In genomic region chr16:19839831-19840230, GRCm38 (mm10) we compare ENCODE assay signal across 12 mouse cellular contexts.
"Had no signal": no experiment of that assay in that cellular context is flagged by ENCODE, and none has a peak within 500 bp of the region (broad histone marks: within the 10 kb centered on the region; RNA-seq: fewer than 3 reads in every experiment).

No protein-coding gene starts in this region.

- DNase-seq: left cerebral cortex, postnatal 4 days; liver; liver, embryonic 13.5 days; liver, postnatal 0 days; lung, adult 18-20 months; lung, adult 2 months; lung, embryonic 14.5 days; lung, postnatal 10 days; lung, postnatal 14 days; lung, postnatal 36 days; lung, postnatal 4 days; midbrain, embryonic 14.5 days had no signal
